Mouse (Mus musculus): ENCODE data around the gene Farp1. TPM values are rescaled to one million over a fixed set of nuclear protein-coding genes. Genes with fewer than 3 reads are reported as not detected.
A peak's percentile ranks its signal among the peaks of the same experiment; 100 is the strongest.

Farp1 gene
- polyA plus RNA-seq, 1 experiment from 2014 or later, result 24.8 TPM

DNA sequence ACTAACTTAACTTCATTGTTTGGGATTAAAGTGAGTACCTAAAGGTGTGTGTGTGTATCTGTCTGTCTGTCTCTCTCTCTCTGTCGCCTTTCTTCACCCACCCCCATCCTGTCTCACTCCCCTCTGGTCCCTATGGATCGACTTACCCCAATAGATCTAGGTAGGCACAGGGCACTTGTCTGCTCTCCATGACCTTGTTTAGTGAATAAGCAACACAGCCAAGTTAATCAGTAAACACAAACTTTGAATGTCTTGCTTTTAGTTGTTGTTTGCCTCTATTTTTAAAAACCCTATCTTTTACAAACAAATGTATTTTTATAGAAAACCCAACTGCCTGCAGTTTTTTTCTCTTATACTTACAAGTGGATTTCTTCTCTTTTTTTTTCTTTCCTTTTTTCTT lies 123.6 kb downstream of the Farp1 start:
- Histone ChIP-seq H3K27me3 (no peaks in the 10 kb centered on the region), H3K27ac (no peak overlapping the region), H3K4me2 (no peak overlapping the region), H3K4me1 (replicated peaks) (peaks cover 18% of the 10 kb centered on the region), H3K4me3 (no peak overlapping the region), H3K36me3 (no peaks in the 10 kb centered on the region), H3K9ac (no peak overlapping the region), H3K9me3 (no peaks in the 10 kb centered on the region)
- no peak for ATAC-seq (ENCODE audit: low FRiP score)
- 69% methylated on average over 2 of the region's 2 CpGs for WGBS

DNA sequence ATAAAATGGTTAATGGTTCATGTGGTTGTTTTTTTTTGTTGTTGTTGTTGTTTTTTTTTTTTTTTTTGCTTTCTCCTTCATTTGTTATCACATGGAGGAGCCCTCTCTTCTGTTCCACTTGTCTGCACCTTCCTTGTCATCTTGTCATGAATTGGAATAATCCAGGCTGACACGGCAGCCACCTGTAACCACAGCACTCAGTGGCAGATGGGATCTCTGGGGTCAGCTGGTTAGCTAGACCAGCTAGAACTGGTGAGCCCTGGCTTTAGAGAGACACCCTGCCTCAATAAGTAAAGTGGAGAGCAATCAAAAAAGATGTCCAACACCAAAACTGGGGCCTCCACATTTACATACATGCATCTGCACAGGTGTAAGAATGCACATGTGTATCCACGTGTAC lies 127.8 kb downstream of the Farp1 start:
- H3K36me3 ChIP-seq, result no peaks in the 10 kb centered on the region
- H3K27ac ChIP-seq, result no peak overlapping the region
- no peaks in the 10 kb centered on the region for H3K27me3 ChIP-seq
- H3K4me1 ChIP-seq (replicated peaks), result peaks cover 17% of the 10 kb centered on the region
- 89% methylated on average over 2 of the region's 2 CpGs for WGBS
- H3K9me3 ChIP-seq, result no peaks in the 10 kb centered on the region
- H3K9ac ChIP-seq, result no peak overlapping the region
- ATAC-seq (ENCODE audit: low FRiP score), result no peak
- no peak overlapping the region for H3K4me2 ChIP-seq
- no peak overlapping the region for H3K4me3 ChIP-seq

DNA sequence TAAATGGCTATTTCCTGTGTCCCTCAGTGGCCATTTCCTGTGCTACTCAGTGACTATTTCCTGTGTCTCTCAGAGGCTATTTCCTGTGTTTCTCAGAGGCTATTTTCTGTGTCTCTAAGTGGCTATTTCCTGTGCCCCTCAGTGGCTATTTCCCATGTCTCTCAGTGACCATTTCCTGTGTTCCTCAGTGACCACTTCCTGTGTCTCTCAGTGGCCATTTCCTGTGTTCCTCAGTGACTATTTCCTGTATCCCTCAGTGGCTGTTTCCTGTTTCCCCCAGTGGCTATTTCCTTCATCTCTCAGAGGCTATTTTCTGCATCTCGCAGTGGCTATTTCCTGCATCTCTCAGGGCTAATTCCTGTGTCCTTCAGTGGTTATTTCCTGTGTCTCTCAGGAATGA lies 129.9 kb downstream of the Farp1 start:
- WGBS, result 83% methylated on average over 1 of the region's 1 CpGs
- no peak overlapping the region for H3K27ac ChIP-seq
- no peak for ATAC-seq (ENCODE audit: low FRiP score)

GRCm38 (mm10) chr14:121165408-121166037 lies 130.5 kb downstream of the Farp1 start:
- WGBS, result 67% methylated on average over 6 of the region's 6 CpGs
- H3K4me2 ChIP-seq, result no peak overlapping the region
- no peak overlapping the region for H3K9ac ChIP-seq
- no peaks in the 10 kb centered on the region for H3K9me3 ChIP-seq
- ATAC-seq (ENCODE audit: low FRiP score), result no peak
- H3K27ac ChIP-seq, result peak overlapping the region; percentile 1; the same call in 1 of the 2 replicates
- H3K4me3 ChIP-seq, result no peak overlapping the region
- peaks cover 15% of the 10 kb centered on the region for H3K4me1 ChIP-seq (replicated peaks)
- no peaks in the 10 kb centered on the region for H3K36me3 ChIP-seq
- no peaks in the 10 kb centered on the region for H3K27me3 ChIP-seq

More for the DNA sequence above, 129.9 kb downstream of the Farp1 start:
- Histone ChIP-seq H3K36me3 (no peaks in the 10 kb centered on the region), H3K9me3 (no peaks in the 10 kb centered on the region), H3K4me3 (no peak overlapping the region), H3K9ac (no peak overlapping the region), H3K4me2 (no peak overlapping the region), H3K4me1 (replicated peaks) (peaks cover 15% of the 10 kb centered on the region), H3K27me3 (no peaks in the 10 kb centered on the region)

DNA sequence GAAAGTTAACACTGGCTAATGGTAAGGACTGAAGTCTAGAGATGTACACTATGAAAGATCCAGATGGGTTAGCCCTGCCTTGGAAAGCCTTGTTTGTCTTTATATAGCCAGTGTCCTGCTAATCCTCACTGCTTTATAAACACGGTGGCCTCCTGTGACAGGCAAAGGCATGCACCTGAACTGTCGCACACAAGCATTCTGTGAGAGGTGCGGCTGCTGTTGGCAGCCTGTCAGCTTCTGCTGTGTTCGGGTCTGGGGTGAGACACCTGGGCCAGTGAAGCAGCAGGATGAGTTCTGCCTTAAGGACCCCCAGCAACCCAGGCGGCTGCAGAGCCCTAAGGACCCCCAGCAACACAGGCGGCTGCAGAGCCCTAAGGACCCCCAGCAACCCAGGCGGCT lies 131.0 kb downstream of the Farp1 start:
- no peak overlapping the region for H3K4me3 ChIP-seq
- 89% methylated on average over 7 of the region's 7 CpGs for WGBS
- H3K4me2 ChIP-seq, result no peak overlapping the region
- no peaks in the 10 kb centered on the region for H3K36me3 ChIP-seq
- no peaks in the 10 kb centered on the region for H3K9me3 ChIP-seq
- H3K4me1 ChIP-seq (replicated peaks), result peaks cover 13% of the 10 kb centered on the region
- H3K27ac ChIP-seq, result peak overlapping the region; percentile 1; the same call in 1 of the 2 replicates
- H3K27me3 ChIP-seq, result no peaks in the 10 kb centered on the region
- H3K9ac ChIP-seq, result no peak overlapping the region
- no peak for ATAC-seq (ENCODE audit: low FRiP score)

DNA sequence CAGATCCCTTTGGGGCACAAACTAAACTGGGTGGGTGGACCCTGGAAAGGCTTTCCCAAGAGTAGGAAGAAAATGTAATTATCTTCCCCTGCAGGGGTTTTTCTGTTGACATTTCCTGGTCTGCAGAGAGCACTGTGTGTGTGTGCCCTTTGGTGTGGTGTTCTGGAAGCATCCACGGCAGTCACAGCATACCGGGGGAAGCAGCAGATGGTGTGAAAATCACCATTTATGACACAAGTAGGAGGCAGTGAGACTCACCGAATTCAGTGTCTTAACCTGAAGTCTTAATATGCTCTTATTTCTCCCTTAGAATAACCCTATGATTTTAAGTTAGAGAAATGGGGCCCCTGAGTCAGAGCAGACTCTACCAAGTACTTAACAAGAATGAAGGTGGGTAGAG lies 133.7 kb downstream of the Farp1 start:
- Histone ChIP-seq H3K4me3 (no peak overlapping the region), H3K4me1 (replicated peaks) (peaks cover 31% of the 10 kb centered on the region), H3K9ac (no peak overlapping the region), H3K4me2 (no peak overlapping the region), H3K36me3 (no peaks in the 10 kb centered on the region), H3K27ac (no peak overlapping the region), H3K9me3 (no peaks in the 10 kb centered on the region), H3K27me3 (no peaks in the 10 kb centered on the region)
- WGBS, result 77% methylated on average over 3 of the region's 3 CpGs
- ATAC-seq (ENCODE audit: low FRiP score), result no peak

DNA sequence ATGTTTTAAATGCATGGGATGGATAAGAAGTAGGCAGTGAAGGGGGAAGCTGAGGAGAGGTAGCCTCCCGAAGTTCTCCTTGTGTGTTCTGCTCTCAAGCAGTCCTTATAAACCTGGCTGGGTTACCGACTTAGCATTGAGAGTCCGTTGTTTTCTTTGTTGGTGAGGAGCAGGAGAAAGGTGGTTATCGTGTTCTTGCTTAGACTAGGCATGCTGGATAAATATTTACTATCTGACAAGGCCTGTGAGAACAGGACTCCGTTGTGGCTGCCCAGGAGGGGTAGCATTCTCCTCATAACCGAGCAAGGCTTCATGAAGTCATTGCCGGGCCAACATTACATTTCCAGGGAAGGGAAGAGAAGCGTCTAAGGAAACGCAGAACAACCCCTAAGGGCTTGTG lies 135.3 kb downstream of the Farp1 start:
- WGBS, result 90% methylated on average over 9 of the region's 9 CpGs
- Histone ChIP-seq H3K4me3 (no peak overlapping the region), H3K9ac (no peak overlapping the region), H3K27ac (no peak overlapping the region), H3K4me1 (replicated peaks) (peaks cover 33% of the 10 kb centered on the region), H3K4me2 (no peak overlapping the region), H3K9me3 (no peaks in the 10 kb centered on the region), H3K36me3 (no peaks in the 10 kb centered on the region), H3K27me3 (no peaks in the 10 kb centered on the region)
- no peak for ATAC-seq (ENCODE audit: low FRiP score)

DNA sequence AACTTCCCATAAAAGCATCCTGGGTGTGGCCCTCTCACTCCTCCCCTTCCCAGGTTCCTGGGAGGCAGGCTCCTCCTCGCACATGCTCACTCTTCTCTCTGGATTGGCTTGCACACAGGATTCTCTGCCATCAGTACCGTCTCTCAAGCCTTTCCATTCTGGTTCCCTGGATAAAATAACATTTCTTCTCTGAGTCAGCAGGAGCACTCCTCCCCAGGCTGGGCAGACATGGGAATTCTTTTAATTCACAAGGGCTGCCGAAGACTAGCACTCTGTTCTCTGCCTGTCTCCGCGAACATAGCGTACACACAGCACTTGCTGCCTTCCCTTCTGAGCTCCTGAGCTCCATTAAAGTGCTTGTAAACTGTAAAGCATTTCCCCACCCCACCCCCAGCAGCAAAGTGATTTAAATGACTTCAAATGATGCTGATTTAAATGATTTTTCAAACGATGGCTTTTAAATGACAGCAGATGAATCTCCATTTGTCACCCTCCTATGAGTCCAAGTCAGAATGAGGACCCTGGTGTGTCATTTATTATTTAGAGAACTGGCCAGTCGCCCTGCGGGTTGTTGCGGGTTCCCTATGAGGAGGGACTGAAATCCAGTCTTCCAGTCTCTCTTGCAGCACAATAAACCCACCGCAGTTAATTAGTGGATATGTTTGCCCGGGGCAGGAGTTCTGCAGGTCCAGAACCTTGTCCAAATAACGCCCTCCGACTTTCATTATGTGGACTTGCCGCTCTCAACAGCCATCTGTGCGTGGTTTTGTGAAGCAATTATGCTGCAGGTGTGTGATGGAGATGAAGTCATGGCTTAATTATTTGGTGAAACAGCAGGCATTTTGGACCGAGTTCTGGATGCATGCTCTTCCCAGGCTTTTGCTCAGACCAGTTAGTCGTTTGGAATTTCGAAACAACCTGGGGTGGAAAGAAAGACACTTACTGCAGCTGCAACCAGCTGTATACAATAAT lies 137.4 kb downstream of the Farp1 start:
- no peaks in the 10 kb centered on the region for H3K9me3 ChIP-seq
- H3K4me2 ChIP-seq, result peak overlapping the region; percentile 48
- no peaks in the 10 kb centered on the region for H3K27me3 ChIP-seq
- H3K9ac ChIP-seq, result peak overlapping the region; percentile 49
- peak; percentile 71 for ATAC-seq (ENCODE audit: low FRiP score)
- peak overlapping the region; percentile 13 for H3K4me3 ChIP-seq
- H3K4me1 ChIP-seq (replicated peaks), result peaks cover 36% of the 10 kb centered on the region
- 36% methylated on average over 19 of the region's 19 CpGs for WGBS
- 0 out of 2 replicates have a peak, but pooled peaks cover 5% of the 10 kb centered on the region for H3K36me3 ChIP-seq
- H3K27ac ChIP-seq, result peak overlapping the region; percentile 87

GRCm38 (mm10) chr14:121175385-121175784 lies 140.4 kb downstream of the Farp1 start:
- Histone ChIP-seq H3K9me3 (no peaks in the 10 kb centered on the region), H3K36me3 (peaks cover 5% of the 10 kb centered on the region; the same call in 1 of the 2 replicates), H3K27ac (no peak overlapping the region), H3K9ac (no peak overlapping the region), H3K4me3 (no peak overlapping the region), H3K4me1 (replicated peaks) (peaks cover 46% of the 10 kb centered on the region), H3K27me3 (no peaks in the 10 kb centered on the region), H3K4me2 (no peak overlapping the region)
- 92% methylated on average over 9 of the region's 9 CpGs for WGBS
- no peak for ATAC-seq (ENCODE audit: low FRiP score)

GRCm38 (mm10) chr14:121175861-121176260 lies 140.9 kb downstream of the Farp1 start:
- 73% methylated on average over 4 of the region's 4 CpGs for WGBS
- no peak overlapping the region for H3K4me2 ChIP-seq
- H3K27me3 ChIP-seq, result no peaks in the 10 kb centered on the region
- H3K9ac ChIP-seq, result no peak overlapping the region
- peaks cover 46% of the 10 kb centered on the region for H3K4me1 ChIP-seq (replicated peaks)
- no peaks in the 10 kb centered on the region for H3K9me3 ChIP-seq
- H3K4me3 ChIP-seq, result no peak overlapping the region
- no peak overlapping the region for H3K27ac ChIP-seq
- H3K36me3 ChIP-seq, result peaks cover 5% of the 10 kb centered on the region; the same call in 1 of the 2 replicates
- no peak for ATAC-seq (ENCODE audit: low FRiP score)

DNA sequence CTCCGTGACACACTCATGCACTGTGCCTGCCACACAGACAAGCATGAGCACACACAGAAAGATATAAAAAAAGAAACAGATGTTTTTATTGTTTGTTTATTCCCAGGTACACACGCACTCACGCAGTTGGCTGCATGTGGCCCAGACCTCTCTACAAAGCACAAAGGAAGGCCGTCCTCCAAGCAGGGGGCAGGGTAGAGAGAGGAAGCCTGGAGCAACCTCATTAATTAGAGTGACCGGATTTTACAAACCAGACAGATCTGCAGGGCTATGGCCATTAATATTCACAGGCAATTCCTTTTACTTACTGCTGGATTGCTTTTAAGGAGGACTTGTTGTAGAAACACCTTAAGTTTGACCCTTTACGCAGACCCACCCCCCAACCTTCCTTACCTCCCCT lies 142.9 kb downstream of the Farp1 start:
- Histone ChIP-seq H3K9me3 (no peaks in the 10 kb centered on the region), H3K27me3 (no peaks in the 10 kb centered on the region), H3K9ac (no peak overlapping the region), H3K4me3 (no peak overlapping the region), H3K4me1 (replicated peaks) (peaks cover 30% of the 10 kb centered on the region), H3K27ac (no peak overlapping the region), H3K36me3 (peaks cover 5% of the 10 kb centered on the region; the same call in 1 of the 2 replicates), H3K4me2 (no peak overlapping the region)
- ATAC-seq (ENCODE audit: low FRiP score), result no peak
- 65% methylated on average over 6 of the region's 6 CpGs for WGBS

GRCm38 (mm10) chr14:121180611-121181010 lies 145.6 kb downstream of the Farp1 start:
- ATAC-seq (ENCODE audit: low FRiP score), result no peak
- H3K9me3 ChIP-seq, result no peaks in the 10 kb centered on the region
- no peak overlapping the region for H3K9ac ChIP-seq
- H3K4me3 ChIP-seq, result no peak overlapping the region
- H3K4me2 ChIP-seq, result no peak overlapping the region
- WGBS, result 66% methylated on average over 9 of the region's 9 CpGs
- peaks cover 5% of the 10 kb centered on the region; the same call in 1 of the 2 replicates for H3K36me3 ChIP-seq
- peaks cover 10% of the 10 kb centered on the region; the same call in 1 of the 2 replicates for H3K4me1 ChIP-seq (replicated peaks)
- H3K27me3 ChIP-seq, result no peaks in the 10 kb centered on the region
- no peak overlapping the region for H3K27ac ChIP-seq

Data from hindbrain, embryonic 13.5 days (tissue).